Mouse (Mus musculus): ENCODE measurements around the gene Olfr610.
"Not testable (repeated sequence)": the region's sequence is repeated elsewhere in the genome, so short reads cannot be mapped to it uniquely, and the experiment has no call there.

The Olfr610 gene

DNA sequence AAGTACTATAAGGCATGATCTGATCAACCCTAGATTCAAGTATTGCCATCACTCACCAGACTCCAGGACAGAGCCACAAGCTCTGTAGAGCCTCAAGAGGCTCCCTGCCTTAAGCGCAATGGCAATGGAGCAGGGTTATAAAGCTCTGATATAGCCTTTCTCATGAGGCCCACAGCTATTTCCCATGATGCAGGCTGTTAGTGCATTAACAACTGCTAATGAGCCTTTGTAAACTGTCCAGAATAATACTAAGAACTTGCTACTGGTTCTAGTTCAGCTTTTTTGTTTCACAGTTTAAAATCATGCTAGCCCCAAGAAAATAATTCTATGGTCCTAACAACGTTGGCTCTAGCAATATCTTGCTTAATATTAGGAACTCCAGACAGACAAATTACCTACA lies at the start of gene Olfr610:
Olfr610 (minus strand) TSS at position 101 of the 400 bp plus-strand sequence.
- DNase-seq (ENCODE audit: low spot score in 2 of 2): no peak

DNA sequence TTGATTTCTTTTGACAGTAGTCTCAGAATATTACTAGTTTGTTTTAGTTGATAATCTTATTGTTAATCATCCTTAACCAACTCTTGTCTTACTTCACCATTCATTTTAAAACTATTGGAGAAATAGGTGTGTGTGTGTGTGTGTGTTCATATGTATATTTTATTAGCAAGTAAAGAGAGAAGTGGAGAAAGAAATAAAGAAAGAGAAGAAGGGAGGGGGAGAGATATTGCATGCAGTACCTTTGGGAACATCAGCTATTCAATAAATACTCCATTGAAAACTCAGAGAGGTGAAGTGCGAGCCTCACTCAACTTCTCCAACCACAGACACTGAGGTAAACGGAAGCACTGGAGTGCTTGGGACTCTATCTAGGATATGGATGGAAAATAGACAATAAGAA lies 43.9 kb upstream of the Olfr610 start, which contains the start of gene Olfr615:
Olfr615 (plus strand) TSS at position 301 of the 400 bp plus-strand sequence.
- no peak for DNase-seq (ENCODE audit: low spot score in 2 of 2)

DNA sequence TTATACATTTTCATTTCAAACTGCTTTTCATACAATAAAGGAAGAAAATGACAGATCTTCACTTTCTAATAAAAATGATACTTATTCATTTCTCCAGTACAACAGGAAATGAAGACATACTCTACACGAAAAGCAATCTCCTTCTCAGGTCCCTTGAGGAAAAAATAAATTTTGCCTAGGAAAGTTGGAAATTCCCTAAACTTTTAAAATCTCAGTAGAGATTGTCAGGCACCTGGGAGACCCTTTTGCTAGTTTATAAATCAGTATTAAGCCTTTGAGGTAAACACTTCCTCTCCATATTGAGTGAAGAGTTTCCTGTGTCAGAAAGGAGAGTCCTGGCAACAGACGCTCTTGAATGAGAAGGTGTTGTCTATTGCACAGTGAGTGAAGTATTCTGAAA lies 35.9 kb upstream of the Olfr610 start, which contains the start of gene Olfr613:
Olfr613 (plus strand) TSS at position 301 of the 400 bp plus-strand sequence.
- DNase-seq (ENCODE audit: low spot score in 2 of 2): no peak

DNA sequence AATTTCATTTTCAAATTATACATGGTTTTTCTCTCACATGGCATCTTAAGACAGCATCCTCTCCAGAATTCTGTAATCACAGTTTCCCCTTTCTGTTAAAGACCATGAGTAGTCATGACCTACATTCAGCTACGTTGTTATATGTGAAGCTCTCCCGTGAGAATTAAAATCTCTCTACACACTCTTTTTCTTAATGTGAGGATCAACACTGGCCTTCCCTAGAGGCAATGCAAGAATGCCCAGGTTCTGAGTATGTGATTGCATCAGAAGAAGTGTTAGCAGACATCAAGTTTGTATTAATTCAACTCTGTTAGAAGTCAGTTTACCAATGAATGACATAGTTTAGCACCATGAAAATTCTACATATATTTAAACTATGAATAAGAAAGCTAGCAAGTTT lies 30.7 kb upstream of the Olfr610 start, which contains the start of gene Olfr612:
Olfr612 (minus strand) TSS at position 101 of the 400 bp plus-strand sequence.
- not testable (repeated sequence) for DNase-seq (ENCODE audit: low spot score in 2 of 2)

DNA sequence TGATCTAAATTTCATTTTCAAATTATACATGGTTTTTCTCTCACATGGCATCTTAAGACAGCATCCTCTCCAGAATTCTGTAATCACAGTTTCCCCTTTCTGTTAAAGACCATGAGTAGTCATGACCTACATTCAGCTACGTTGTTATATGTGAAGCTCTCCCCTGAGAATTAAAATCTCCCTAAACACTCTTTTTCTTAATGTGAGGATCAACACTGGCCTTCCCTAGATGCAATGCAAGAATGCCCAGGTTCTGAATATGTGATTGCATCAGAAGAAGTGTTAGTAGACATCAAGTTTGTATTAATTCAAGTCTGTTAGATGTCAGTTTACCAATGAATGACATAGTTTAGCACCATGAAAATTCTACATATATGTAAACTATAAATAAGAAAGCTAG lies 8.8 kb upstream of the Olfr610 start, which contains the start of gene Olfr611:
Olfr611 (minus strand) TSS at position 101 of the 400 bp plus-strand sequence.
- DNase-seq (ENCODE audit: low spot score in 2 of 2): not testable (repeated sequence)

DNA sequence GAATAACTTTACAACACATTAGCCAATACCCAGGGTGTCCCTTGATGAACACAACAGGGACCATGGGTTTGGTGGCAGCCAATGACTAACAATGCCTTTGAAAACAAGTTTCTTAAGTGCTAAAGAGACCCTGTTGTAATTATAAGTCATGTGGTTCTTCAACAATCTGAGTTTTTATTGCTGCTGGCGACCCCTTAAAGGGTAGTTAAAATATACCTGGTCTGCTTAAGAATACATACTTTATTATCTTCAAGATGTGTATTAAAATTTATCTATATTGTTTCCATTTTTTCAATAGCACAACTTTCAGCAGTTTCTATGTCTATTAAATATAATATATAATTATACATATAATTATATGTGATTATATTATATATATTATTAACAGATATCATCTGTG lies 14.0 kb downstream of the Olfr610 start, which contains the start of gene Olfr609:
Olfr609 (minus strand) TSS at position 101 of the 400 bp plus-strand sequence.
- no peak for DNase-seq (ENCODE audit: low spot score in 2 of 2)

DNA sequence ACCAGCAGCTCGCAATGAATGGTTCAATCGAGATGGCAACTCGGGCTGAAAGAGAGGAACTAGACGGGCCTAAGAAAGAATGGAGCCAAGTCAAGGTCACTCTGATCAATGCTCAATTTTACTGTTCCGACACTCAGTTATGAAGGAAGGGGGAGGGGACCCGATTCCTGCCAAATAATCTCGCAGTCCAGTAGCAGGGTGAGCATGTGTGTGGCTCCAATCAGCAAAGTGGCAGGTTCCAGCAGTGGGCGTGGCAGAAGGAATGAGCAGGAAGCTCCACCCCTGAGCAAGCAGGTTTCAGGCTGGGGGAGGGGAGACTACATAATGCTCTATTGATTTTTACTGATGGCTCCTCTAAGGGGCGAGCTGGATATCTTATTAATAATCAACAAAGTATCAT lies 34.8 kb downstream of the Olfr610 start:
- DNase-seq (ENCODE audit: low spot score in 2 of 2): not testable (repeated sequence)

DNA sequence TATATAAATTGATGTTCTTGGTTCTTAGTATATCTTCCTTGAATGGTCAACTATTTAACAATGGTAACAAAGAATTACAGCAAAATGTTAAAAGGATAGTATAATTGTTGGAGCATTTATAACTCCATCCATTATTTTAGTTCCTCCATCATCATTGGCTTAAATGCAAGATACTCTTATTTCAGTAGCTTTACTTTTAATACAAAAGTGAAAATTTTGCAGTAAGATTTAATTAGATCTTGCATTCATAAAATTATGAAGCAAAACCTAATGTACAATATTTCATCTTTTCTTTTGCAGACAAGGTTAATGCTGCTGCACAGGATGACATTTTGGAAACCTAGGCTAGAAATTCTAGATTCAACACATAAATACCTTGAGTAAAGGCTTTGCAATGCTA lies 42.3 kb downstream of the Olfr610 start, which contains the start of gene Olfr608:
Olfr608 (plus strand) TSS at position 301 of the 400 bp plus-strand sequence.
- DNase-seq (ENCODE audit: low spot score in 2 of 2): no peak

DNA sequence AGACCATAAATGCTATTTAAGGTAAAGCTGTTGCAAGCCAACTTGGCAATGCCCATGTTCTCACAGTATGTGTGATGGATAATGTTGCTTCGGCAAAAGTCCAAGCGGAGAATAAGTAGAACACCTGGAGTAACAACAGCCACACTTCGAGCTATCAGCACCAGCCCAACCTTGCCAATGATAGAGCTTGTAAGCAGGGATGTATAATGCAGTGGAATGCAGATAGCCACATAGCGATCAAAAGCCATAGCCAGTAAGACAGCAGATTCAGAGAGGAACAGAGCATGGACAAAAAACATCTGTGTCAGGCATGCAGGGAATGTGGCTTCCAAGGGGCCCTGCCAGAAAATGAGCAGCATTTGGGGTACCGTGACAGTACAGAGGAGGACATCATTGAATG lies 51.3 kb downstream of the Olfr610 start:
- no peak for DNase-seq (ENCODE audit: low spot score in 2 of 2)
